Mouse (Mus musculus) erythroblast, embryonic 14.5 days (primary cell): ENCODE data around the gene Lcorl.

ENCODE experiments used
- GATA1 ChIP-seq: IDR thresholded peaks from 2 replicates; pipeline ENCODE4 v1.6.1; 2012; ENCODE audit warnings: low read length, inconsistent platforms, mixed read lengths
- TAL1 ChIP-seq: IDR thresholded peaks from 3 replicates; pipeline ENCODE4 v1.6.1; 2012; ENCODE audit warnings: low read length, inconsistent platforms, mixed read lengths

DNA sequence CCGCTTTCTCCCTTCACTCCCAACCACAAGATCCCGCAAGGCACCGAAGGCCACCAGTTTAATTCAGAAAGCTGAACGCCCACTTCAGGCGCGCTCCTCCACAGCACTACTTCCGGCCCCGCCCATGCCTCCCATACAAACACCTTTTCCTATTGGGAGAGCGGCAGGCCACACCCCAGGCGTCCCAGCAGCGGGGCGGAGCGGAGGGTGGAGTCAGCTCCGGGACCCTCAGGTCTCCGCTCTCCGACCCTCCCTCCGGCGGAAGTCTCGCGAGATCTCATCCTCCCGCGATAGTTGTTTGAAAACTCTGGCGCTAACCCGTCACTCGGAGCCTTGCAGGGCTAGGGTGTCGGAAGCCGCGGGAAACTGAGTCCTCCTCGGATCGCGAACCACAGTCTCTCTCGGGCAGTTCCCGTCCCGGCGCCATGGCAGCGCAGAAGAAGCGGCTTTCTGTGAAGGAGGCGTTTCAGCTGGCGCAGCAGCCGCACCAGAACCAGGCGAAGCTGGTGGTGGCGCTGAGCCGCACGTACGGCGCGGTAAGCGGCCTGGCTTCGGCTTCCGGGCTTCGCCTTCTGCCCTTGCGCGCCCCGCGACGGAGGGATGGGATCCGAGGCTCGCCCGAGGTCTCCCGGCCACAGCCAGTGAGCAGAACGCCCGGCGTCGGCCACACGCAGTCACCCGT is 187.7 kb downstream of the Lcorl start, which contains the start of gene Ncapg:
- TF ChIP-seq GATA1 = no peak
- no peak for TF ChIP-seq TAL1
